Mouse (Mus musculus): ENCODE measurements around the gene Pdpr. TPM values are rescaled to one million over a fixed set of nuclear protein-coding genes. Genes with fewer than 3 reads are reported as not detected.

Pdpr gene
- polyA plus RNA-seq, 1 experiment = 11.3 TPM

- TF ChIP-seq CTCF (IDR thresholded peaks at IDR 0.05; ENCODE audit: low read depth, low read length) = no peak
- TF ChIP-seq POLR2A (IDR thresholded peaks at IDR 0.05; ENCODE audit: borderline replicate concordance, low read depth, low read length) = no peak
- H3K4me3 ChIP-seq (ENCODE audit: insufficient read depth, low read length) = no peak overlapping the region
- no peaks in the 10 kb centered on the region for H3K4me1 ChIP-seq (ENCODE audit: control insufficient read depth, insufficient read depth, low read length)
- H3K27ac ChIP-seq (ENCODE audit: insufficient read depth, low read depth, low read length) = no peak overlapping the region
Observed at GRCm38 (mm10) chr8:111155721-111156436, 61.4 kb downstream of the Pdpr start.

DNA sequence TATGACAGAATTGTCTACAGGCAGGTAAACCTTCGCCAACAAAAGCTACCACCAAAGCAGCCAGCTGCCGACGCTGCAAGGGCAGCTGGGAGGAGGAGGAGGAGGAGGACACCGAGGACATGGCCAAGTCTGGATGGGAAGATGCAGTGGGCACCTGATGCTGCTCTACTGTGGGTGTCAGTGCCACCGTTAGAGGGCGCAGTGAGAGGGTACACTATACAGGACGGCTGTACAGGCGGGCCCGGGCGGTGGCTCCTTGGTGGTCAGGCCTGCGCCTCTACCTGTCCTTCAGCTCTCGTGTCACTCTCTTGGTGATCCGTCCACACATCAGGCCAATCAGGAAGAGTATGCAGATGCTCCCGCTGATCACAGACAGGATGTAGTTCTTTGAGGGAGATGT, 63.2 kb downstream of the Pdpr start:
- no peak overlapping the region for H3K27ac ChIP-seq (ENCODE audit: insufficient read depth, low read depth, low read length)
- no peaks in the 10 kb centered on the region for H3K4me1 ChIP-seq (ENCODE audit: control insufficient read depth, insufficient read depth, low read length)
- no peak overlapping the region for H3K4me3 ChIP-seq (ENCODE audit: insufficient read depth, low read length)
- TF ChIP-seq CTCF (IDR thresholded peaks at IDR 0.05; ENCODE audit: low read depth, low read length) (no peak), POLR2A (IDR thresholded peaks at IDR 0.05; ENCODE audit: borderline replicate concordance, low read depth, low read length) (no peak)

- H3K4me1 ChIP-seq (ENCODE audit: control insufficient read depth, insufficient read depth, low read length) = no peaks in the 10 kb centered on the region
- TF ChIP-seq CTCF (IDR thresholded peaks at IDR 0.05; ENCODE audit: low read depth, low read length) = no peak
- TF ChIP-seq POLR2A (IDR thresholded peaks at IDR 0.05; ENCODE audit: borderline replicate concordance, low read depth, low read length) = no peak
- H3K4me3 ChIP-seq (ENCODE audit: insufficient read depth, low read length) = no peak overlapping the region
- no peak overlapping the region for H3K27ac ChIP-seq (ENCODE audit: insufficient read depth, low read depth, low read length)
Observed at GRCm38 (mm10) chr8:111171661-111172060, 77.2 kb downstream of the Pdpr start.

DNA sequence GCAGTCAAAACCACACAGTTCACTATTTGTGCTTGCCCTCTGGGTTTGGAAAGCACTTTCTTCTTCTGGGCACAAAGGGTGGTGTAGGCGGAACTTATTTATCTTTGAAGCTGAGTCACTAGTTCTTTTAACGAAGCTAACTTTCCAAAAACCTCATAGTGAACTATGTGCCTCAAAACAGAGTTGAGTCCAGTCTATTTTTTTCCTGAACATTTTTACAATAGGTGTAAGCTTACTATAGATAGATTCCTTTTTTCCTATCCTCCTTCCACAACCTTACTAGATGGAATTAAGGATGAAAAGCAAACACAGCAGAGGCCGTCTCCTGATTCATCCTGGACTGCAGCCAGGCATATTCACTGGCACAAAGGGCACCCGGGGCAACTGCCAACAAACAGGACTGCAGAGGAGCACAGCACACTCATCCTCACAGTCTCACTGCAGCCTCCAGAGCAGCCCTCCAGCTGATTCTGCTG, 91.1 kb downstream of the Pdpr start:
- TF ChIP-seq POLR2A (IDR thresholded peaks at IDR 0.05; ENCODE audit: borderline replicate concordance, low read depth, low read length) (no peak), CTCF (IDR thresholded peaks at IDR 0.05; ENCODE audit: low read depth, low read length) (no peak)
- no peak overlapping the region; the same call in 1 of the 2 replicates for H3K4me3 ChIP-seq (ENCODE audit: insufficient read depth, low read length)
- H3K4me1 ChIP-seq (ENCODE audit: control insufficient read depth, insufficient read depth, low read length) = peaks cover 21% of the 10 kb centered on the region
- peak overlapping the region; percentile 53 for H3K27ac ChIP-seq (ENCODE audit: insufficient read depth, low read depth, low read length)

Other genes with a start within 250 kb of the Pdpr start
- gene Cog4, start 248.0 kb upstream of the Pdpr start, polyA plus RNA-seq (2012; ENCODE audit: insufficient read depth, insufficient read length, missing spikeins) = 31.1 and 33.5 TPM in 2 replicates
- 31.2 and 32.3 TPM in 2 replicates for gene Sf3b3, start 247.8 kb upstream of the Pdpr start, polyA plus RNA-seq (2012; ENCODE audit: insufficient read depth, insufficient read length, missing spikeins)
- 4.8 and 6.2 TPM in 2 replicates for gene Fuk, start 192.1 kb upstream of the Pdpr start, polyA plus RNA-seq (2012; ENCODE audit: insufficient read depth, insufficient read length, missing spikeins)
- 12.4 and 13.3 TPM in 2 replicates for gene St3gal2, start 174.7 kb upstream of the Pdpr start, polyA plus RNA-seq (2012; ENCODE audit: insufficient read depth, insufficient read length, missing spikeins)
- gene Ddx19a, start 96.8 kb upstream of the Pdpr start, polyA plus RNA-seq (2012; ENCODE audit: insufficient read depth, insufficient read length, missing spikeins) = 32.5 and 36.1 TPM in 2 replicates
- gene Ddx19b, start 62.9 kb upstream of the Pdpr start, polyA plus RNA-seq (2012; ENCODE audit: insufficient read depth, insufficient read length, missing spikeins) = 5.5 and 6.4 TPM in 2 replicates
- gene Aars, start 61.5 kb upstream of the Pdpr start, polyA plus RNA-seq (2012; ENCODE audit: insufficient read depth, insufficient read length, missing spikeins) = 20.8 and 27.2 TPM in 2 replicates
- gene Exosc6, start 38.3 kb upstream of the Pdpr start, polyA plus RNA-seq (2012; ENCODE audit: insufficient read depth, insufficient read length, missing spikeins) = not detected in 2 replicates
- not detected in 2 replicates for gene Clec18a, start 2.2 kb upstream of the Pdpr start, polyA plus RNA-seq (2012; ENCODE audit: insufficient read depth, insufficient read length, missing spikeins)
- gene Glg1, start 164.6 kb downstream of the Pdpr start, polyA plus RNA-seq (2012; ENCODE audit: insufficient read depth, insufficient read length, missing spikeins) = 64.1 and 81.9 TPM in 2 replicates
- 36.8 and 42.0 TPM in 2 replicates for gene Rfwd3, start 205.6 kb downstream of the Pdpr start, polyA plus RNA-seq (2012; ENCODE audit: insufficient read depth, insufficient read length, missing spikeins)
- 15.9 and 21.2 TPM in 2 replicates for gene Mlkl, start 243.5 kb downstream of the Pdpr start, polyA plus RNA-seq (2012; ENCODE audit: insufficient read depth, insufficient read length, missing spikeins)